29 mouse cellular contexts compared by ENCODE assay signal in genomic region chr17:48355822-48356221, GRCm38 (mm10). TPM values are rescaled to one million over a fixed set of nuclear protein-coding genes. Genes with fewer than 3 reads are reported as not detected.
DNase-seq lines count a peak whose midpoint lies in the region; TF ChIP-seq lines count a peak whose summit lies in the region.
"Had no signal": no experiment of that assay in that cellular context is flagged by ENCODE, and none has a peak within 500 bp of the region (broad histone marks: within the 10 kb centered on the region; RNA-seq: fewer than 3 reads in every experiment).

No protein-coding gene starts in this region.

- TF ChIP-seq POLR2A in CH12.LX (IDR thresholded peaks at IDR 0.05; ENCODE audit: low read depth, low read length) = no peak

- dilution Hi-C loops in CH12.LX (cut with MboI; ENCODE audit: extremely low pct_ligation_motif_present, extremely low pct_unique_long_range_greater_than_20kb, low sequenced_read_pairs) = no loop called here

- TF ChIP-seq EP300 in CH12.LX (IDR thresholded peaks at IDR 0.05; ENCODE audit: low read length) = 0 out of 2 replicates have a peak, but pooled peaks have one; percentile 19

- TF ChIP-seq RAD21 in CH12.LX (IDR thresholded peaks at IDR 0.05; ENCODE audit: low read depth, low read length) = no peak

- H3K79me2 ChIP-seq in CH12.LX (replicated peaks; ENCODE audit: control insufficient read depth, extremely low read depth, insufficient read depth, poor library complexity, severe bottlenecking) (no peaks in the 10 kb centered on the region), macrophage (ENCODE audit: inconsistent target) (peaks cover 21% of the 10 kb centered on the region)

- peak; percentile 25 for DNase-seq in adrenal gland, adult 8-10 months
- no peak for DNase-seq in adrenal gland, postnatal 14 days
- DNase-seq in CH12.LX (ENCODE audit: extremely low read depth) = peak; percentile 19
- DNase-seq in adrenal gland, postnatal 25 days = peak; percentile 18
- no peak for DNase-seq in kidney, postnatal 10 days
- no peak for DNase-seq in left cerebral cortex, postnatal 36 days (ENCODE audit: low spot score in 2 of 2)
- no peak for DNase-seq in cerebellum, adult 18-20 months
- DNase-seq: cerebellum, adult 9-10 months; embryo, embryonic 11 days; gastrocnemius, adult 2 months; gastrocnemius, postnatal 36 days; heart, adult 2 months; heart, postnatal 4 days; kidney, postnatal 36 days; left cerebral cortex, postnatal 4 days; liver, postnatal 0 days; lung, postnatal 36 days; right cerebral cortex, postnatal 4 days; thymus, postnatal 4 days had no signal

- H3K36me3 ChIP-seq in CH12.LX (replicated peaks in 1 of 2; ENCODE audit: control insufficient read depth in 1 of 2, insufficient read depth in 1 of 2, low read length in 1 of 2) = no peaks in the 10 kb centered on the region
- H3K36me3 ChIP-seq in macrophage (ENCODE audit: inconsistent target) = peaks cover 35% of the 10 kb centered on the region
- H3K36me3 ChIP-seq: embryonic facial prominence, embryonic 12.5 days; heart, embryonic 12.5 days; hindbrain, embryonic 13.5 days; liver, embryonic 12.5 days; midbrain, embryonic 10.5 days; neural tube, embryonic 12.5 days had no signal

- H3K4me2 ChIP-seq in CH12.LX (ENCODE audit: insufficient read depth, low read depth, poor library complexity, severe bottlenecking) = no peak overlapping the region
- H3K4me2 ChIP-seq: embryonic facial prominence, embryonic 12.5 days; heart, embryonic 12.5 days; hindbrain, embryonic 13.5 days; liver, embryonic 12.5 days; neural tube, embryonic 12.5 days had no signal

- peaks cover 2% of the 10 kb centered on the region for H3K27me3 ChIP-seq in CH12.LX (replicated peaks)
- H3K27me3 ChIP-seq: embryonic facial prominence, embryonic 12.5 days; heart, embryonic 12.5 days; hindbrain, embryonic 13.5 days; liver, embryonic 12.5 days; neural tube, embryonic 12.5 days had no signal

- no peaks in the 10 kb centered on the region for H3K9me3 ChIP-seq in CH12.LX (replicated peaks; ENCODE audit: low read length)
- H3K9me3 ChIP-seq: embryonic facial prominence, embryonic 12.5 days; heart, embryonic 12.5 days; hindbrain, embryonic 13.5 days; liver, embryonic 12.5 days; midbrain, embryonic 10.5 days; neural tube, embryonic 12.5 days had no signal

- H3K9ac ChIP-seq in CH12.LX (ENCODE audit: insufficient read depth, low read depth) = no peak overlapping the region
- H3K9ac ChIP-seq: embryonic facial prominence, embryonic 12.5 days; heart, embryonic 12.5 days; hindbrain, embryonic 13.5 days; liver, embryonic 12.5 days; liver, postnatal 0 days; neural tube, embryonic 12.5 days had no signal

- H3K27ac ChIP-seq in CH12.LX (ENCODE audit: insufficient read depth, low read depth) (no peak overlapping the region), macrophage (peak overlapping the region; percentile 96)
- H3K27ac ChIP-seq: embryonic facial prominence, embryonic 12.5 days; gastrocnemius, adult 2 months; heart, adult 2 months; hindbrain, embryonic 13.5 days; liver, embryonic 12.5 days; midbrain, embryonic 10.5 days; neural tube, embryonic 12.5 days had no signal

- peaks cover 5 to 7% of the 10 kb centered on the region in 2 experiments; a peak in 2 of 4 replicates for H3K4me1 ChIP-seq in CH12.LX (ENCODE audit: control insufficient read depth in 1 of 2, insufficient read depth in 2 of 2)
- H3K4me1 ChIP-seq: embryonic facial prominence, embryonic 12.5 days; hindbrain, embryonic 13.5 days; midbrain, embryonic 10.5 days; neural tube, embryonic 12.5 days had no signal

- no peak overlapping the region for H3K4me3 ChIP-seq in CH12.LX (replicated peaks in 1 of 3; ENCODE audit: low read depth in 2 of 3, low read length in 2 of 3, poor library complexity in 1 of 3)
- no peak overlapping the region for H3K4me3 ChIP-seq in macrophage (ENCODE audit: inconsistent target)
- H3K4me3 ChIP-seq: embryonic facial prominence, embryonic 12.5 days; gastrocnemius, adult 2 months; heart, adult 2 months; heart, embryonic 12.5 days; hindbrain, embryonic 13.5 days; liver, embryonic 12.5 days; midbrain, embryonic 10.5 days; neural tube, embryonic 12.5 days had no signal

- in situ Hi-C loops in CH12.LX (cut with MboI; ENCODE audit: low pct_ligation_motif_present, low pct_unique_long_range_greater_than_20kb, low sequenced_read_pairs) = no loop called here

- no peak for TF ChIP-seq CTCF in CH12.LX (conservative IDR thresholded peaks at IDR 0.05 in 1 of 2, IDR thresholded peaks at IDR 0.05 in 1 of 2; ENCODE audit: low read depth in 2 of 2, low read length in 2 of 2)

- WGBS in macrophage (ENCODE audit: missing documents) = 16% methylated on average over 3 of the region's 3 CpGs

- intact Hi-C loops in left cerebral cortex, postnatal 36 days (cut with DNase I) = no loop called here

TF ChIP-seq in CH12.LX, 34 proteins besides CTCF, POLR2A, EP300 and RAD21:
- TF ChIP-seq JUN (IDR thresholded peaks at IDR 0.05; ENCODE audit: insufficient read depth, low read depth, low read length) (no peak), MEF2A (IDR thresholded peaks at IDR 0.05; ENCODE audit: borderline replicate concordance, low read depth, low read length) (peak; percentile 87)

RNA-seq across cellular contexts. Expression of gene Treml1, which starts 3.9 kb away (rescaled TPM):
- under 1 TPM; 0.31 to 0.77 (median 0.64) TPM for total RNA-seq in adrenal gland, adult 8-10 months (2022)
- 0.30 and 0.48 TPM in 2 replicates for total RNA-seq in adrenal gland, postnatal 14 days (2021)
- total RNA-seq in CH12.LX (2012; rRNA removed) (not detected in 2 replicates), CH12.LX (2014; rRNA removed) (not detected in 2 replicates)
- polyA plus RNA-seq in CH12.LX (2012; ENCODE audit: insufficient read length, low read depth) (not detected in 2 replicates), macrophage (2018) (2.0 to 2.7 TPM (median 2.4 TPM) in 3 replicates)
- not detected in 2 replicates for total RNA-seq in adrenal gland, postnatal 25 days (2021)
- total RNA-seq in macrophage (2018; cell fraction: chromatin; rRNA removed) = 10 to 100 TPM in 21 of 26 experiments, 1 to 10 TPM in 5; 2.8 to 59.7 (median 18.2) TPM
- total RNA-seq in macrophage (2018; cell fraction: cytosol; rRNA removed) = 1 to 10 TPM in 3 of 26 experiments, under 1 TPM in 20, not detected in 3; 0.18 to 2.1 (median 0.56) TPM
- 10 to 100 TPM in 14 of 26 experiments, 1 to 10 TPM in 12; 1.4 to 39.3 (median 13.3) TPM for total RNA-seq in macrophage (2018; cell fraction: nucleus; rRNA removed)
- total RNA-seq in left cerebral cortex, postnatal 36 days (2021) = under 1 TPM; 0.54 to 0.82 TPM
- total RNA-seq: gastrocnemius, adult 2 months; gastrocnemius, postnatal 36 days; layer of hippocampus, postnatal 25 days; left cerebral cortex, postnatal 4 days had no signal

RNA-seq across cellular contexts. Expression of gene Trem2, which starts 9.6 kb away (rescaled TPM):
- total RNA-seq in adrenal gland, adult 8-10 months (2022) = 10 to 100 TPM in 2 of 4 experiments, 1 to 10 TPM in 2; 5.5 to 22.1 (median 14.4) TPM
- total RNA-seq in adrenal gland, postnatal 14 days (2021) = 2.1 and 2.4 TPM in 2 replicates
- total RNA-seq in CH12.LX (2012; rRNA removed) (not detected in 2 replicates), CH12.LX (2014; rRNA removed) (not detected in 2 replicates)
- polyA plus RNA-seq in CH12.LX (2012; ENCODE audit: insufficient read length, low read depth) (not detected in 2 replicates), macrophage (2018) (965 to 1,222 TPM (median 1,131 TPM) in 3 replicates)
- total RNA-seq in adrenal gland, postnatal 25 days (2021) = 1.00 and 1.7 TPM in 2 replicates
- 100 to 1,000 TPM in 14 of 26 experiments, 10 to 100 TPM in 12; 29.1 to 515 (median 123) TPM for total RNA-seq in macrophage (2018; cell fraction: chromatin; rRNA removed)
- 1,000 to 10,000 TPM in 13 of 26 experiments, 100 to 1,000 TPM in 13; 304 to 1,510 (median 741) TPM for total RNA-seq in macrophage (2018; cell fraction: cytosol; rRNA removed)
- total RNA-seq in macrophage (2018; cell fraction: nucleus; rRNA removed) = 1,000 to 10,000 TPM in 6 of 26 experiments, 100 to 1,000 TPM in 20; 159 to 1,349 (median 465) TPM
- 10 to 100 TPM in 1 of 2 experiments, 1 to 10 TPM in 1; 7.8 to 13.0 TPM for total RNA-seq in left cerebral cortex, postnatal 36 days (2021)

RNA-seq across cellular contexts. Expression of gene B430306N03Rik, which starts 39.9 kb away (rescaled TPM):
- total RNA-seq in adrenal gland, adult 8-10 months (2022) = under 1 TPM; 0.35 to 0.65 (median 0.54) TPM
- total RNA-seq in adrenal gland, postnatal 14 days (2021) = 0.19 and 0.45 TPM in 2 replicates
- total RNA-seq in CH12.LX (2012; rRNA removed) = 0.08 TPM in 1 of 2 replicates, not detected in the other
- 0.21 and 0.35 TPM in 2 replicates for total RNA-seq in CH12.LX (2014; rRNA removed)
- polyA plus RNA-seq in CH12.LX (2012; ENCODE audit: insufficient read length, low read depth) = 1.0 and 1.6 TPM in 2 replicates
- total RNA-seq in adrenal gland, postnatal 25 days (2021) = 0.12 TPM in 1 of 2 replicates, not detected in the other
- 100 to 1,000 TPM in 1 of 26 experiments, 10 to 100 TPM in 23, 1 to 10 TPM in 2; 5.0 to 104 (median 38.2) TPM for total RNA-seq in macrophage (2018; cell fraction: chromatin; rRNA removed)
- 10 to 100 TPM in 25 of 26 experiments, 1 to 10 TPM in 1; 8.4 to 75.4 (median 35.8) TPM for total RNA-seq in macrophage (2018; cell fraction: cytosol; rRNA removed)
- total RNA-seq in macrophage (2018; cell fraction: nucleus; rRNA removed) = 100 to 1,000 TPM in 6 of 26 experiments, 10 to 100 TPM in 20; 14.3 to 189 (median 63.5) TPM
- 36.0 to 70.3 TPM (median 51.1 TPM) in 3 replicates for polyA plus RNA-seq in macrophage (2018)
- total RNA-seq in left cerebral cortex, postnatal 36 days (2021) = under 1 TPM in 1 of 2 experiments, not detected in 1; 0.07 TPM
- total RNA-seq: gastrocnemius, adult 2 months had no signal
- polyA plus RNA-seq: forebrain, embryonic 11.5 days; forebrain, embryonic 16.5 days; neural tube, embryonic 12.5 days had no signal

RNA-seq across cellular contexts. Expression of gene Nfya, which starts 53.9 kb away (rescaled TPM):
- total RNA-seq in adrenal gland, adult 8-10 months (2022) = 10 to 100 TPM; 33.2 to 45.6 (median 40.9) TPM
- total RNA-seq in adrenal gland, postnatal 14 days (2021) = 33.1 and 35.8 TPM in 2 replicates
- total RNA-seq in CH12.LX (2012; rRNA removed) (25.2 and 29.3 TPM in 2 replicates), CH12.LX (2014; rRNA removed) (18.6 and 26.9 TPM in 2 replicates)
- polyA plus RNA-seq in CH12.LX (2012; ENCODE audit: insufficient read length, low read depth) (44.2 and 50.4 TPM in 2 replicates), macrophage (2018) (75.7 to 108 TPM (median 86.8 TPM) in 3 replicates)
- 36.6 and 39.2 TPM in 2 replicates for total RNA-seq in adrenal gland, postnatal 25 days (2021)
- total RNA-seq in macrophage (2018; cell fraction: chromatin; rRNA removed) = 100 to 1,000 TPM; 196 to 451 (median 280) TPM
- total RNA-seq in macrophage (2018; cell fraction: cytosol; rRNA removed) = 10 to 100 TPM; 65.2 to 91.9 (median 77.2) TPM
- 100 to 1,000 TPM; 143 to 267 (median 187) TPM for total RNA-seq in macrophage (2018; cell fraction: nucleus; rRNA removed)
- total RNA-seq in left cerebral cortex, postnatal 36 days (2021) = 10 to 100 TPM; 25.4 to 27.9 TPM

RNA-seq across cellular contexts. Expression of gene Oard1, which starts 54.0 kb away (rescaled TPM):
- total RNA-seq in adrenal gland, adult 8-10 months (2022) = 10 to 100 TPM; 21.6 to 27.2 (median 25.7) TPM
- 18.7 and 22.9 TPM in 2 replicates for total RNA-seq in adrenal gland, postnatal 14 days (2021)
- total RNA-seq in CH12.LX (2012; rRNA removed) = 30.0 and 30.6 TPM in 2 replicates
- 59.4 and 61.6 TPM in 2 replicates for total RNA-seq in CH12.LX (2014; rRNA removed)
- 32.6 TPM in 2 replicates for polyA plus RNA-seq in CH12.LX (2012; ENCODE audit: insufficient read length, low read depth)
- 21.5 and 31.2 TPM in 2 replicates for total RNA-seq in adrenal gland, postnatal 25 days (2021)
- 10 to 100 TPM in 15 of 26 experiments, 1 to 10 TPM in 11; 1.7 to 25.8 (median 10.7) TPM for total RNA-seq in macrophage (2018; cell fraction: chromatin; rRNA removed)
- total RNA-seq in macrophage (2018; cell fraction: cytosol; rRNA removed) = 10 to 100 TPM in 25 of 26 experiments, 1 to 10 TPM in 1; 10.0 to 28.3 (median 19.7) TPM
- 10 to 100 TPM in 18 of 26 experiments, 1 to 10 TPM in 8; 4.9 to 30.3 (median 15.5) TPM for total RNA-seq in macrophage (2018; cell fraction: nucleus; rRNA removed)
- 22.0 to 30.1 TPM (median 23.8 TPM) in 3 replicates for polyA plus RNA-seq in macrophage (2018)
- 10 to 100 TPM; 10.9 to 13.0 TPM for total RNA-seq in left cerebral cortex, postnatal 36 days (2021)

Comparison
In these comparisons a context has a peak if more than half of its experiments do, and no peak if none do; other contexts are left out.
1. DNase-seq: peak in adrenal gland, adult 8-10 months (single experiment), CH12.LX (single experiment) and adrenal gland, postnatal 25 days (single experiment); none in adrenal gland, postnatal 14 days (single experiment), kidney, postnatal 10 days (single experiment), left cerebral cortex, postnatal 36 days (0 of 2) and cerebellum, adult 18-20 months (0 of 2).